ENCODE assay signal across 24 mouse cellular contexts in genomic region chr11:47247703-47248344, GRCm38 (mm10).
DNase-seq lines count a peak whose midpoint lies in the region; ATAC-seq and TF ChIP-seq lines count a peak whose summit lies in the region.
"Had no signal": no experiment of that assay in that cellular context is flagged by ENCODE, and none has a peak within 500 bp of the region (broad histone marks: within the 10 kb centered on the region; RNA-seq: fewer than 3 reads in every experiment).

No protein-coding gene starts in this region.

- peak; percentile 19 to 53 for DNase-seq in cerebellum, postnatal 10 days
- DNase-seq in cerebellum, adult 11 months = no peak
- no peak for DNase-seq in gastrocnemius, adult 2 months
- no peak for DNase-seq in gastrocnemius, postnatal 10 days
- DNase-seq in midbrain, postnatal 0 days (ENCODE audit: low spot score) = no peak
- peak; percentile 28 for DNase-seq in brain, embryonic 14.5 days (ENCODE audit: low read depth)
- DNase-seq: adrenal gland, adult 2 months; adrenal gland, postnatal 36 days; cerebellum, adult 8-10 months; kidney, adult 11 months; kidney, postnatal 25 days; liver; lung, adult 2 months; lung, postnatal 14 days; retina, postnatal 1 day; right cerebral cortex, postnatal 14 days; thymus, postnatal 14 days had no signal

- no peaks in the 10 kb centered on the region for H3K9me3 ChIP-seq in midbrain, embryonic 12.5 days
- H3K9me3 ChIP-seq in midbrain, postnatal 0 days (ENCODE audit: low read length) = no peaks in the 10 kb centered on the region
- H3K9me3 ChIP-seq: kidney, embryonic 15.5 days had no signal

- no peaks in the 10 kb centered on the region for H3K36me3 ChIP-seq in midbrain, embryonic 12.5 days
- H3K36me3 ChIP-seq in midbrain, postnatal 0 days (ENCODE audit: insufficient read depth, low read length) = no peaks in the 10 kb centered on the region
- H3K36me3 ChIP-seq: kidney, embryonic 15.5 days had no signal

- 70% methylated on average over 8 of the region's 8 CpGs for WGBS in midbrain, embryonic 12.5 days
- WGBS in midbrain, postnatal 0 days = 76% methylated on average over 8 of the region's 8 CpGs

- H3K4me1 ChIP-seq in midbrain, embryonic 12.5 days = peaks cover 12% of the 10 kb centered on the region; the same call in 1 of the 2 replicates
- peaks cover 4% of the 10 kb centered on the region; the same call in 1 of the 2 replicates for H3K4me1 ChIP-seq in midbrain, postnatal 0 days (ENCODE audit: insufficient read depth, low read length)
- H3K4me1 ChIP-seq: kidney, embryonic 15.5 days had no signal

- TF ChIP-seq CTCF in gastrocnemius, adult 2 months (IDR thresholded peaks at IDR 0.05) = no peak
- TF ChIP-seq CTCF in midbrain, postnatal 0 days (IDR thresholded peaks at IDR 0.05) = no peak
- TF ChIP-seq CTCF in brain, embryonic 14.5 days (IDR thresholded peaks at IDR 0.05; ENCODE audit: borderline replicate concordance, extremely low read depth, insufficient read depth, insufficient read length) = no peak

- H3K9ac ChIP-seq in midbrain, embryonic 12.5 days (replicated peaks) = no peak overlapping the region
- H3K9ac ChIP-seq in midbrain, postnatal 0 days (replicated peaks; ENCODE audit: low read length, poor library complexity, severe bottlenecking) = no peak overlapping the region
- H3K9ac ChIP-seq: hindbrain, embryonic 14.5 days; kidney, embryonic 15.5 days; liver, embryonic 14.5 days had no signal

- no peak for TF ChIP-seq POLR2A in brain, embryonic 14.5 days (IDR thresholded peaks at IDR 0.05; ENCODE audit: borderline replicate concordance, extremely low read depth, insufficient read depth, insufficient read length, poor library complexity, severe bottlenecking)

- ATAC-seq in midbrain, embryonic 12.5 days (ENCODE audit: low FRiP score, low read depth) = peak; percentile 45
- ATAC-seq in midbrain, postnatal 0 days (ENCODE audit: low FRiP score) = no peak
- ATAC-seq: activated CD4-positive, CD25-positive, alpha-beta regulatory T cell, adult 4 months; inflammation-experienced regulatory T-cells, adult 6 months had no signal

- H3K4me2 ChIP-seq in midbrain, embryonic 12.5 days (replicated peaks) = no peak overlapping the region
- no peak overlapping the region for H3K4me2 ChIP-seq in midbrain, postnatal 0 days (ENCODE audit: low read depth, low read length, poor library complexity, severe bottlenecking)
- H3K4me2 ChIP-seq: hindbrain, embryonic 14.5 days; kidney, embryonic 15.5 days had no signal

- H3K4me3 ChIP-seq in gastrocnemius, adult 2 months = no peak overlapping the region
- no peak overlapping the region for H3K4me3 ChIP-seq in midbrain, embryonic 12.5 days
- no peak overlapping the region for H3K4me3 ChIP-seq in midbrain, postnatal 0 days (ENCODE audit: low read depth, low read length)
- H3K4me3 ChIP-seq: kidney, embryonic 15.5 days had no signal

- H3K27me3 ChIP-seq in midbrain, embryonic 12.5 days = no peaks in the 10 kb centered on the region
- H3K27me3 ChIP-seq in midbrain, postnatal 0 days (ENCODE audit: insufficient read depth, low read length) = no peaks in the 10 kb centered on the region
- H3K27me3 ChIP-seq: CH12.LX; kidney, embryonic 15.5 days had no signal

- intact Hi-C loops in gastrocnemius, adult 2 months (cut with DNase I) = no loop called here

- peak overlapping the region; percentile 78; the same call in 1 of the 2 replicates for H3K27ac ChIP-seq in gastrocnemius, adult 2 months
- no peak overlapping the region for H3K27ac ChIP-seq in midbrain, embryonic 12.5 days (replicated peaks)
- no peak overlapping the region for H3K27ac ChIP-seq in midbrain, postnatal 0 days (ENCODE audit: low read depth, low read length)
- H3K27ac ChIP-seq: hindbrain, embryonic 14.5 days; kidney, embryonic 15.5 days; liver, embryonic 14.5 days had no signal

Comparison
In these comparisons a context has a peak if more than half of its experiments do, and no peak if none do; other contexts are left out.
1. DNase-seq: peak in cerebellum, postnatal 10 days (2 of 2) and brain, embryonic 14.5 days (single experiment); none in cerebellum, adult 11 months (single experiment), gastrocnemius, adult 2 months (single experiment), gastrocnemius, postnatal 10 days (single experiment) and midbrain, postnatal 0 days (single experiment).